Mouse (Mus musculus) stomach, postnatal 0 days (tissue): ENCODE measurements around the gene Hoxd12.

ENCODE experiments used
- CTCF ChIP-seq: IDR thresholded peaks from 2 replicates; pipeline ENCODE4 v1.5.1; 2016; ENCODE audit warnings: antibody characterized with exemption, low read depth, mild to moderate bottlenecking, moderate library complexity
- EP300 ChIP-seq: optimal IDR thresholded peaks from 2 replicates; pipeline ENCODE3; 2016; ENCODE audit warnings: antibody characterized with exemption

DNA sequence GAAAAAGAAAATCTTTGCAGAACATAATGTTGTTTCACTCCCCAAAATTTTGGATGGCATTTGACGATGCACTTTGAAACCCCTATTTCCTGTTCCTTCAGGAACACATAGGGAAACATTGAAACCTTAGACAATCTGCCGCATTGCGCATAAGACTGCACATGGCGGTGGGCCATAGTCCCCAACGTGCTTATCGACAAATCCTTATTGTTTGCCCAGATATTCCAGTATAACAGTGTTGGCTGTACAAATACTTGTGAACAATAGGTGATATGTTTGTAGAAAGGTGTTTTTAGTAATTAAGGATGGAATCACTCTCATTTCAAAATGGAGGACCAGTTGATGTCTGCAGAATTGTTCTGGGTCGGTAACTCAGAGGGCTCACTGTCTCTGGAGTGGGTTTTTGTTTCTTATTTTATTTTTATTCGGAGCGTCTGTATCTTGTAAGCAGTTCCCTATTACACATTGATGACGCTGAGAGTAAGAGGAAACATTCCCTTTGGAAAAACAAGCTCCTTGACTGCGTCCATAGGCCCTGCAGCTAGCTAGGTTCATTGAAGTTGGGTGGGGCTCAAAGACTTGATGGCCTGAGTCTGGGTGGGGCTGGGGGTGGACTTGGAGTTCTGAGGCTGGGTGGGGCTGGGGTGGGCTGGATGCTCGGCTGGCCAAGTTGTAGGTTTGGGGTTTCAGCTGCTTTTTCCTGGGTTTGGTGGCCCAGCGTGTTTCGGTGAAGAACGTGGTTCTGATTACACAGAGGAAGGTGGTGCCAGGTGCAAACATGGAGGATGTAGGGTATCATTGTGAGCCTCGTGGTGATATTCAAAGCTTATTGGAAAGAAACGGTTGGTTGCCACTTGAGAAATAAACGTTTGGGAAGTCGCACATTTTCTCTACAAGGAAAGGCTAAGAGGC, 38.7 kb downstream of the Hoxd12 start:
- TF ChIP-seq CTCF (no peak), EP300 (no peak)
